Mouse (Mus musculus) lung, postnatal 0 days (tissue): ENCODE results near the gene Gm20479.

Experiments
- CTCF ChIP-seq: IDR thresholded peaks from 2 replicates; pipeline ENCODE4 v1.5.1; 2016; ENCODE audit warnings: antibody characterized with exemption, mild to moderate bottlenecking
- EP300 ChIP-seq: IDR thresholded peaks from 2 replicates; pipeline ENCODE4 v1.6.1; 2016; ENCODE audit warnings: antibody characterized with exemption, mild to moderate bottlenecking, control low read depth

DNA sequence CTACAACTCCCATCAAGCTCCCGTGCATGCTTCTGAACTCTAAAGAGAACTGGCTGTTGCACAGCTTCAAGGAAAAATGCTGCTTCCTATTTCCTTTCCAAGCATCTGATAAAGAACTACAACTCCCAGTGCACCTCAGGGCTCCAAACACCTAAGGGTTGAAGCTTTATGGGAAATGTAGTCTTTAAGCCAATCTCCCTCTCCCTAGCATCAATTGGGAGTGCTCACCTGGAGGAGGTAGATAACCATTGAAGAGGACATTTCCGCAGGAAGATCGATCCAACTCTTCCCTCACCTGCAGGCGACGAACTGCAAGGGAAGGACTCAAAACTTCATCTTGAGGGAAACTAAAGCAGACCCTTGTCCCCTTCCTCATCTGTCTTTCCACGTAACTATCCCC lies 3.1 kb downstream of the Gm20479 start:
- TF ChIP-seq CTCF (no peak), EP300 (no peak)
